Mouse (Mus musculus) lung, embryonic 15.5 days (tissue): ENCODE measurements around the gene Rbms3. TPM values are rescaled to one million over a fixed set of nuclear protein-coding genes. Genes with fewer than 3 reads are reported as not detected.

Experiments used
- ATAC-seq: fragments of 200-750 bp; cut with Nextera tagmentation; 2 replicates; pipeline ENCODE4 v1.8.0; 2017; ENCODE audit warnings: moderate number of reproducible peaks, borderline replicate concordance; ENCODE audit not compliant: low FRiP score, low TSS enrichment; ENCODE audit errors: extremely low read depth
- H3K27ac ChIP-seq: fragments of 300-500 bp; sonication (generic); 2 replicates; pipeline ENCODE4 v1.5.1; 2015; ENCODE audit warnings: moderate library complexity, mild to moderate bottlenecking, inconsistent platforms
- H3K27me3 ChIP-seq: fragments of 300-500 bp; sonication (generic); 2 replicates; pipeline ENCODE4 v1.6.1; 2015; ENCODE audit warnings: inconsistent platforms
- H3K36me3 ChIP-seq: fragments of 300-500 bp; sonication (generic); 2 replicates; pipeline ENCODE4 v1.6.1; 2015; ENCODE audit warnings: inconsistent platforms
- H3K4me1 ChIP-seq: fragments of 300-500 bp; sonication (generic); 2 replicates; pipeline ENCODE4 v1.6.1; 2015; ENCODE audit warnings: inconsistent platforms
- H3K4me2 ChIP-seq: fragments of 300-500 bp; sonication (generic); 2 replicates; pipeline ENCODE4 v1.6.1; 2015; ENCODE audit warnings: inconsistent platforms, mild to moderate bottlenecking, moderate library complexity
- H3K4me3 ChIP-seq: fragments of 300-500 bp; sonication (generic); 2 replicates; pipeline ENCODE4 v1.5.1; 2015; ENCODE audit warnings: mild to moderate bottlenecking, inconsistent platforms
- H3K9ac ChIP-seq: fragments of 300-500 bp; sonication (generic); 2 replicates; pipeline ENCODE4 v1.6.1; 2015; ENCODE audit warnings: inconsistent platforms
- H3K9me3 ChIP-seq: fragments of 300-500 bp; sonication (generic); 2 replicates; pipeline ENCODE4 v1.6.1; 2016; ENCODE audit warnings: inconsistent platforms
- WGBS: fragments of 180-500 bp; shearing (Covaris S2); methylation state at CpG from one replicate; pipeline ENCODE4 v1.1.7; 2015; 5-methylcytosine and 5-hydroxymethylcytosine counted together
- polyA plus RNA-seq: library from polyadenylated mRNA; unstranded; fragments of >200 nt; fragmentation: Nextera tagmentation; extraction: Ambion mirVana; gene quantifications from 2 replicates; pipeline ENCODE4 v1.2.1, GENCODE M21; 2015

Rbms3 gene
- polyA plus RNA-seq, 1 experiment from 2014 or later = 105 TPM

GRCm38 (mm10) chr9:117247311-117247980, 382.3 kb downstream of the Rbms3 start:
- Histone ChIP-seq H3K4me1 (peaks cover 46% of the 10 kb centered on the region), H3K9me3 (no peaks in the 10 kb centered on the region), H3K4me2 (peak overlapping the region; percentile 57), H3K27me3 (no peaks in the 10 kb centered on the region), H3K27ac (peak overlapping the region; percentile 78), H3K9ac (peak overlapping the region; percentile 22; the same call in 1 of the 2 replicates), H3K4me3 (peak overlapping the region; percentile 19), H3K36me3 (no peaks in the 10 kb centered on the region)
- WGBS = 5% methylated on average over 5 of the region's 5 CpGs
- ATAC-seq = no peak

GRCm38 (mm10) chr9:117246173-117246572, 383.5 kb downstream of the Rbms3 start:
- 58% methylated on average over 12 of the region's 12 CpGs for WGBS

GRCm38 (mm10) chr9:117243365-117243764, 386.3 kb downstream of the Rbms3 start:
- Histone ChIP-seq H3K4me3 (no peak overlapping the region), H3K9me3 (no peaks in the 10 kb centered on the region), H3K4me2 (no peak overlapping the region), H3K27ac (no peak overlapping the region), H3K27me3 (no peaks in the 10 kb centered on the region), H3K9ac (no peak overlapping the region), H3K4me1 (peaks cover 41% of the 10 kb centered on the region), H3K36me3 (peaks cover 13% of the 10 kb centered on the region)
- WGBS = 64% methylated on average over 7 of the region's 7 CpGs
- ATAC-seq = no peak

More at GRCm38 (mm10) chr9:117246173-117246572, 383.5 kb downstream of the Rbms3 start:
- H3K4me2 ChIP-seq = peak overlapping the region; percentile 57
- peak overlapping the region; percentile 78 for H3K27ac ChIP-seq
- no peak overlapping the region for H3K4me3 ChIP-seq
- no peaks in the 10 kb centered on the region for H3K9me3 ChIP-seq
- no peak for ATAC-seq
- H3K9ac ChIP-seq = no peak overlapping the region
- peaks cover 46% of the 10 kb centered on the region for H3K4me1 ChIP-seq
- H3K36me3 ChIP-seq = peaks cover 8% of the 10 kb centered on the region
- no peaks in the 10 kb centered on the region for H3K27me3 ChIP-seq

GRCm38 (mm10) chr9:117234726-117235075, 395.0 kb downstream of the Rbms3 start:
- no peak for ATAC-seq
- H3K4me2 ChIP-seq = no peak overlapping the region
- 0 out of 2 replicates have a peak overlapping the region, but pooled peaks have one; percentile 10 for H3K27ac ChIP-seq
- 49% methylated on average over 6 of the region's 6 CpGs for WGBS
- no peak overlapping the region for H3K9ac ChIP-seq
- no peaks in the 10 kb centered on the region for H3K9me3 ChIP-seq
- no peaks in the 10 kb centered on the region for H3K27me3 ChIP-seq
- no peak overlapping the region for H3K4me3 ChIP-seq
- H3K4me1 ChIP-seq = peaks cover 30% of the 10 kb centered on the region
- H3K36me3 ChIP-seq = peaks cover 7% of the 10 kb centered on the region; the same call in 1 of the 2 replicates

GRCm38 (mm10) chr9:117234065-117234725, 395.5 kb downstream of the Rbms3 start:
- peaks cover 30% of the 10 kb centered on the region for H3K4me1 ChIP-seq
- no peaks in the 10 kb centered on the region for H3K27me3 ChIP-seq
- no peak overlapping the region for H3K9ac ChIP-seq
- no peak overlapping the region for H3K4me3 ChIP-seq
- peaks cover 11% of the 10 kb centered on the region; the same call in 1 of the 2 replicates for H3K36me3 ChIP-seq
- no peak for ATAC-seq
- H3K9me3 ChIP-seq = no peaks in the 10 kb centered on the region
- 85% methylated on average over 5 of the region's 5 CpGs for WGBS
- H3K4me2 ChIP-seq = no peak overlapping the region
- H3K27ac ChIP-seq = 0 out of 2 replicates have a peak overlapping the region, but pooled peaks have one; percentile 10

GRCm38 (mm10) chr9:117222741-117223140, 407.0 kb downstream of the Rbms3 start:
- H3K36me3 ChIP-seq = peaks cover 5% of the 10 kb centered on the region; the same call in 1 of the 2 replicates
- WGBS = 59% methylated on average over 8 of the region's 8 CpGs
- no peak overlapping the region for H3K27ac ChIP-seq
- 0 out of 2 replicates have a peak, but pooled peaks cover 2% of the 10 kb centered on the region for H3K4me1 ChIP-seq
- H3K9ac ChIP-seq = no peak overlapping the region
- no peak overlapping the region for H3K4me2 ChIP-seq
- H3K4me3 ChIP-seq = no peak overlapping the region
- H3K9me3 ChIP-seq = no peaks in the 10 kb centered on the region
- no peak for ATAC-seq
- H3K27me3 ChIP-seq = no peaks in the 10 kb centered on the region

GRCm38 (mm10) chr9:117221481-117221880, 408.2 kb downstream of the Rbms3 start:
- no peak overlapping the region for H3K27ac ChIP-seq
- peaks cover 6% of the 10 kb centered on the region; the same call in 1 of the 2 replicates for H3K36me3 ChIP-seq
- H3K27me3 ChIP-seq = no peaks in the 10 kb centered on the region
- no peak overlapping the region for H3K9ac ChIP-seq
- no peaks in the 10 kb centered on the region for H3K9me3 ChIP-seq
- H3K4me3 ChIP-seq = no peak overlapping the region
- no peak for ATAC-seq
- no peak overlapping the region for H3K4me2 ChIP-seq
- WGBS = 69% methylated on average over 4 of the region's 4 CpGs
- 0 out of 2 replicates have a peak, but pooled peaks cover 4% of the 10 kb centered on the region for H3K4me1 ChIP-seq

- H3K4me3 ChIP-seq = no peak overlapping the region
- H3K9me3 ChIP-seq = no peaks in the 10 kb centered on the region
- WGBS = 82% methylated on average over 9 of the region's 9 CpGs
- H3K27ac ChIP-seq = no peak overlapping the region
- peaks cover 7% of the 10 kb centered on the region; the same call in 1 of the 2 replicates for H3K36me3 ChIP-seq
- H3K9ac ChIP-seq = no peak overlapping the region
- no peak for ATAC-seq
- H3K4me1 ChIP-seq = 0 out of 2 replicates have a peak, but pooled peaks cover 2% of the 10 kb centered on the region
- H3K4me2 ChIP-seq = no peak overlapping the region
- no peaks in the 10 kb centered on the region for H3K27me3 ChIP-seq
Measured at GRCm38 (mm10) chr9:117216026-117216755, 413.5 kb downstream of the Rbms3 start.

GRCm38 (mm10) chr9:117212023-117212422, 417.7 kb downstream of the Rbms3 start:
- H3K27me3 ChIP-seq = no peaks in the 10 kb centered on the region
- no peaks in the 10 kb centered on the region for H3K9me3 ChIP-seq
- ATAC-seq = no peak
- H3K4me3 ChIP-seq = no peak overlapping the region
- no peak overlapping the region for H3K27ac ChIP-seq
- H3K9ac ChIP-seq = no peak overlapping the region
- peaks cover 7% of the 10 kb centered on the region; the same call in 1 of the 2 replicates for H3K36me3 ChIP-seq
- H3K4me2 ChIP-seq = no peak overlapping the region
- H3K4me1 ChIP-seq = peaks cover 6% of the 10 kb centered on the region; the same call in 1 of the 2 replicates
- 55% methylated on average over 4 of the region's 4 CpGs for WGBS

GRCm38 (mm10) chr9:117210344-117210743, 419.4 kb downstream of the Rbms3 start:
- H3K4me1 ChIP-seq = peaks cover 6% of the 10 kb centered on the region; the same call in 1 of the 2 replicates
- 50% methylated on average over 2 of the region's 2 CpGs for WGBS
- H3K9ac ChIP-seq = no peak overlapping the region
- no peak for ATAC-seq
- H3K27me3 ChIP-seq = no peaks in the 10 kb centered on the region
- H3K36me3 ChIP-seq = no peaks in the 10 kb centered on the region
- no peak overlapping the region for H3K4me3 ChIP-seq
- H3K9me3 ChIP-seq = no peaks in the 10 kb centered on the region
- no peak overlapping the region for H3K27ac ChIP-seq
- no peak overlapping the region for H3K4me2 ChIP-seq

GRCm38 (mm10) chr9:117205395-117205794, 424.3 kb downstream of the Rbms3 start:
- Histone ChIP-seq H3K4me3 (no peak overlapping the region), H3K27me3 (no peaks in the 10 kb centered on the region), H3K4me1 (no peaks in the 10 kb centered on the region), H3K9me3 (no peaks in the 10 kb centered on the region), H3K4me2 (no peak overlapping the region), H3K9ac (no peak overlapping the region), H3K27ac (no peak overlapping the region), H3K36me3 (no peaks in the 10 kb centered on the region)
- ATAC-seq = 0 out of 2 replicates have a peak, but pooled peaks have one; percentile 19
- 48% methylated on average over 6 of the region's 6 CpGs for WGBS
